Mouse (Mus musculus) liver, adult 2 months (tissue): ENCODE measurements around the gene Atg16l2. TPM values are rescaled to one million over a fixed set of nuclear protein-coding genes. Genes with fewer than 3 reads are reported as not detected.

ENCODE experiments used
- DNase-seq: peaks from one replicate; pipeline ENCODE4 v3.0.0-alpha.2; 2011; ENCODE audit warnings: low read depth, low spot score; ENCODE audit errors: extremely low read depth
- H3K27ac ChIP-seq: fragments of 200-500 bp; replicated peaks from 2 replicates; pipeline ENCODE4 v1.5.1; 2012; ENCODE audit warnings: low read depth, mild to moderate bottlenecking, control low read depth, inconsistent platforms, low read length; ENCODE audit not compliant: insufficient read depth
- H3K27me3 ChIP-seq: fragments of 200-500 bp; 2 replicates; pipeline ENCODE4 v1.6.1; 2012; ENCODE audit warnings: mild to moderate bottlenecking, moderate library complexity, low read length, inconsistent platforms; ENCODE audit not compliant: control insufficient read depth, insufficient read depth
- H3K36me3 ChIP-seq: fragments of 200-500 bp; 2 replicates; pipeline ENCODE4 v1.6.1; 2012; ENCODE audit warnings: low read length, inconsistent platforms; ENCODE audit not compliant: control insufficient read depth, insufficient read depth
- H3K4me1 ChIP-seq: fragments of 200-500 bp; 2 replicates; pipeline ENCODE4 v1.6.1; 2011; ENCODE audit warnings: low read length; ENCODE audit not compliant: control insufficient read depth, insufficient read depth
- H3K4me3 ChIP-seq: fragments of 200-500 bp; 2 replicates; pipeline ENCODE4 v1.5.1; 2011; ENCODE audit warnings: low read depth, mild to moderate bottlenecking, control low read depth, low read length, moderate library complexity; ENCODE audit not compliant: insufficient read depth
- H3K79me2 ChIP-seq: fragments of 200-500 bp; 2 replicates; pipeline ENCODE4 v1.6.1; 2012; ENCODE audit warnings: inconsistent platforms, mild to moderate bottlenecking, low read length, moderate library complexity; ENCODE audit not compliant: control insufficient read depth, insufficient read depth
- H3K9ac ChIP-seq: fragments of 200-500 bp; 2 replicates; pipeline ENCODE4 v1.6.1; 2012; ENCODE audit warnings: low read depth, mild to moderate bottlenecking, control low read depth, inconsistent platforms, low read length
- CTCF ChIP-seq: fragments of 200-500 bp; IDR thresholded peaks from 2 replicates; pipeline ENCODE4 v1.5.1; 2011; ENCODE audit warnings: low read depth, low read length, control low read depth
- POLR2A ChIP-seq: fragments of 200-500 bp; IDR thresholded peaks from 2 replicates; pipeline ENCODE4 v1.6.1; 2011; ENCODE audit warnings: low read length, control low read depth; ENCODE audit not compliant: insufficient read depth; ENCODE audit errors: extremely low read depth
- WGBS: fragments of 180-500 bp; shearing (Covaris S2); methylation state at CpG from one replicate; pipeline ENCODE4 v1.1.7; 2018; 5-methylcytosine and 5-hydroxymethylcytosine counted together
- polyA plus RNA-seq: library from polyadenylated mRNA; depleted of rRNA; stranded (reverse); fragments of >200 nt; gene quantifications from 2 replicates; pipeline ENCODE4 v1.2.3, GENCODE M21; 2012
- total RNA-seq: library from RNA; depleted of rRNA; stranded (reverse); fragments of >200 nt; gene quantifications from 2 replicates; pipeline ENCODE4 v1.2.3, GENCODE M21; 2014

Gene Atg16l2
- total and polyA plus RNA-seq, 2 experiments, result 9.1 to 13.8 TPM

DNA sequence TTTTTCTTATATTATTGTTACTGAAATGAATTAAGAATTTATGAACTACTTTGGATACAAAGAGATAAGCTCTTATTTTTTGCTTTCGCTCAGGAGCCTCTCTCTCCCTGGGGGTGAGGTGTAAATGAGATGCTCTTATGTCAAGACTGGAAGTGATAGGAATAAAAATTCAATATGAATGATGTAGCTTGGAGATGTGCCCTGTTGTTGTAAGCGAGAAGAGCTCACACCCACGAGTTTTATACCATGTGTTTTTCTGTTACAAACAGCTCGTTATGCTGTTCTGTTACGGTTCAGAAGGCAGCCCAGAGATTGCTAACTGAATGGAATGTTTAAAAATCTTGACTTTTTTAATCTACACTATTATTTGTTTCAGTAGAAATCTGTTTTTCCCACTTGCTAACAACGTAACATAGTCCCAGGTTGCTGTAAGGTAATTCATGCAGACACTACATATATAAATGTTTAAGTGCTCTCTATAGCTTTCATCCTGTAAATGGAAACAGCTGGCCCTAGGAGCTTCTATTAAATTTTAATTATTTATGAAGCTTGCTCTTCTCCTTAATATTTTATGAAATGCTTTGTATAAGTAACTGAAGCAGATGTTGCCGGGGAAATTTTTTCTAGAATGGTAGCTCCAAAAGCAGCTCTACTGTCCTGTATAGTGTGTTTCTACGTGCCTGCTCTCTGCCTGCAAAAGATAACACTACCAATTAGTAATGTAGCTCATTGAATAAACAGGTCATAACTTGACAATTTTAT is 65.2 kb downstream of the Atg16l2 start:
- no peak for TF ChIP-seq CTCF
- no peak for TF ChIP-seq POLR2A
- Histone ChIP-seq H3K9ac (no peak overlapping the region), H3K27ac (no peak overlapping the region), H3K4me1 (no peaks in the 10 kb centered on the region), H3K4me3 (no peak overlapping the region), H3K27me3 (no peaks in the 10 kb centered on the region), H3K36me3 (peaks cover 30% of the 10 kb centered on the region), H3K79me2 (no peaks in the 10 kb centered on the region)
- 87% methylated on average over 8 of the region's 8 CpGs for WGBS
- DNase-seq, result no peak

DNA sequence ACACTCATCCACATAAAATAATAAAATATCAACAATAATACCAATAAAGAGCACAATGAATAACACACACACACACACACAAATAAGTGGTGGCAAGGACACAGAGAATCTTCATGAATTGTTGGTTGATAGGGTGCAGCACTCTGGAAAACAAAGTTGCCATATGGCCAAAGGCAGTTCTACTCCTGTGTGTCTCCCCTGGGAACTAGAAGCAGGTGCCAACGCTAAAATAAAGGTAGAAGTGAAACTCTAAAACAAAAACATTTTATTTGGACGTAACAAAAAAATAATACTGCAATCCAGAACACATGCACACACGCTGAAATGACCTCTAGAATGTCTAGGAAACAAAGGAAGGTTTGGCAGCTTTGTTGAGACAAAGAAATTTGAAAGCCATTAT is 69.3 kb downstream of the Atg16l2 start:
- 87% methylated on average over 3 of the region's 3 CpGs for WGBS
- H3K4me3 ChIP-seq, result no peak overlapping the region
- TF ChIP-seq CTCF (no peak), POLR2A (no peak)
- peaks cover 15% of the 10 kb centered on the region; the same call in 1 of the 2 replicates for H3K36me3 ChIP-seq
- H3K4me1 ChIP-seq, result peaks cover 2% of the 10 kb centered on the region
- no peak overlapping the region for H3K27ac ChIP-seq
- no peaks in the 10 kb centered on the region for H3K27me3 ChIP-seq
- no peak overlapping the region for H3K9ac ChIP-seq
- H3K79me2 ChIP-seq, result no peaks in the 10 kb centered on the region
- DNase-seq, result no peak

DNA sequence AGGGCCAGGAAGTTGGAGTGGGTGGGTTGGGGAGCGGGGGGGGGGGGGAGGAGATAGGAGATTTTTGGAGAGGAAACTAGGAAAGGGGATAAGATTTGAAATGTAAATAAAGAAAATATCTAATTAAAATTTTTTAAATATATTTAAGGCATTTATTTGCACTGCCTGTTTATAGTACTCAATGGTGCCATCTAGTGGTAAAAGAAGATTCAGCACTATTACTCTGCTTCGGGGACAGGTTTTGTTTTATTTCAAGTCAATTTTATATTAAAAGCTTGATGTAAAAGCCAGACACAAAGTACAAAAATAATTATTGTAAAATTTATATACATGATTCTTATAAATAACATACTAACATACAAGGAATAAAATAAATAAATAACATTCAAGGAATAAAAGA is 70.6 kb downstream of the Atg16l2 start:
- Histone ChIP-seq H3K27me3 (no peaks in the 10 kb centered on the region), H3K4me1 (peaks cover 2% of the 10 kb centered on the region), H3K79me2 (no peaks in the 10 kb centered on the region; the same call in 1 of the 2 replicates), H3K27ac (no peak overlapping the region), H3K9ac (no peak overlapping the region), H3K4me3 (no peak overlapping the region), H3K36me3 (peaks cover 12% of the 10 kb centered on the region; the same call in 1 of the 2 replicates)
- DNase-seq, result peak; percentile 48
- 53% methylated on average over 2 of the region's 2 CpGs for WGBS
- TF ChIP-seq POLR2A, result no peak
- no peak for TF ChIP-seq CTCF

DNA sequence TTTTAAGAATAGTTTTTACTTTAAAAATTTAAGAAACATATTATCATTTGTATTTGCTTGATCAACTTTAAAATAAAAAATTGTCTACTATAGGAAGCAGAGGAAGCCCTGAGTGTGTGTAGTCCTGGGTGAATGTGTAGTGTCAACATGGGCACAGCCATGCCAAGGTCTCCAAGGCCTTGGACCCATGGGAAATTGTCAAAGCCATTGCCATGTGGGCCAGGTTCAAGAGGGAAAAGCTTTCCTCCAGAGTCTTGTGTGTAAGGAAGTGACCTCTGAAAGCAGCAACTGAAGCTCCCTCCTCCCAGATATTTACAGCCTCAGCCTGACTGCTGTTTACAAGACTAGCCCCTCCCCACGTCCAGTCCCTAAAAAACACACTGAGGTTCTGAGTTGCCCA is 72.7 kb downstream of the Atg16l2 start:
- TF ChIP-seq POLR2A (no peak), CTCF (no peak)
- H3K27ac ChIP-seq, result no peak overlapping the region

DNA sequence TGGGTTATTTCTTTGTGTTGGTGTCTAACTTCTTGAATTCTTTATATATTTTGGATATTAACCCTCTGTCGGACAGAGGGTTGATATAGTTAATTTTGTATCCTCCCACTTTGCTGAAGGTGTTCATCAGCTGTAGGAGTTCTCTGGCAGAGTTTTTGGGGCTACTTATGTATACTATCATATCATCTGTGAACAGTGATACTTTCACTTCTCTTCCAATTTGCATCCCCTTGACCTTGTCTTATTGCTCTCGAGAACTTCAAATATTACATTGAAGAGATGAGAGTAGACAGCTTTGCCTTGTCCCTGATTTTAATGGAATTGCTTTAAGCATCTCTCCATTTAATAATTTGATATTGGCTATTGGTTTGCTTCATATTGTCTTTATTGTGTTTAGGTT is 78.5 kb downstream of the Atg16l2 start:
- no peak overlapping the region for H3K27ac ChIP-seq
- no peaks in the 10 kb centered on the region; the same call in 1 of the 2 replicates for H3K79me2 ChIP-seq
- no peaks in the 10 kb centered on the region for H3K27me3 ChIP-seq
- H3K4me1 ChIP-seq, result no peaks in the 10 kb centered on the region
- peaks cover 2% of the 10 kb centered on the region for H3K36me3 ChIP-seq
- TF ChIP-seq POLR2A, result no peak
- TF ChIP-seq CTCF, result no peak
- WGBS, result 98% methylated on average over 2 of the region's 2 CpGs
- H3K9ac ChIP-seq, result no peak overlapping the region
- DNase-seq, result no peak
- H3K4me3 ChIP-seq, result no peak overlapping the region

More for the DNA sequence above, 72.7 kb downstream of the Atg16l2 start:
- 65% methylated on average over 1 of the region's 1 CpGs for WGBS
- DNase-seq, result no peak
- peaks cover 2% of the 10 kb centered on the region for H3K4me1 ChIP-seq
- no peak overlapping the region for H3K4me3 ChIP-seq
- H3K27me3 ChIP-seq, result no peaks in the 10 kb centered on the region
- no peaks in the 10 kb centered on the region; the same call in 1 of the 2 replicates for H3K79me2 ChIP-seq
- no peak overlapping the region for H3K9ac ChIP-seq
- H3K36me3 ChIP-seq, result peaks cover 8% of the 10 kb centered on the region; the same call in 1 of the 2 replicates

DNA sequence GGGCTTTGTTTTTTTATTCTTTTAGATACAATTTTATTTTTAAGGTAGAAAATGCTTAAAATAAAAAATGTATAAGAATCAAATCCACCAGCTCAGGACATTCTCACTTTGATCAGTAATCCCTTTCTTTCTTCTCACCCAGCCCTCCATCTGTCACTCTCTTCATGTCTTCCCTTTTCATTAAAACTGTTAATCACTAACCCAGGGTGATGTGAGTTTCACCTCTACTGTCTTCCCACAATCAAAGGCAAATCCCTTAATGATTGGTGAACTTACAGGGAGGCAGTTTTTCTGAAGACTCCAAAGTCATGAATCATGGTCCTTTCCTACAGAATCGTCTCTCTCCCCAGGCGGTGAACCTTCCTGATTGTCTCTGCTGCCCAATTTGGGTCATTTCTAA is 85.3 kb downstream of the Atg16l2 start:
- TF ChIP-seq POLR2A (no peak), CTCF (no peak)
- H3K36me3 ChIP-seq, result peaks cover 2% of the 10 kb centered on the region; the same call in 1 of the 2 replicates
- H3K27ac ChIP-seq, result no peak overlapping the region
- WGBS, result 90% methylated on average over 2 of the region's 2 CpGs
- no peak overlapping the region for H3K9ac ChIP-seq
- no peaks in the 10 kb centered on the region for H3K4me1 ChIP-seq
- H3K4me3 ChIP-seq, result no peak overlapping the region
- no peaks in the 10 kb centered on the region for H3K79me2 ChIP-seq
- no peaks in the 10 kb centered on the region for H3K27me3 ChIP-seq
- DNase-seq, result no peak
